Mouse (Mus musculus): ENCODE measurements around the gene Mup3. TPM values are rescaled to one million over a fixed set of nuclear protein-coding genes. Genes with fewer than 3 reads are reported as not detected.
"Not testable (repeated sequence)": the region's sequence is repeated elsewhere in the genome, so short reads cannot be mapped to it uniquely, and the experiment has no call there.

Mup3 gene
- not detected in 2 replicates for polyA plus RNA-seq (2016; fragmentation: Nextera tagmentation; extraction: Ambion mirVana)

DNA sequence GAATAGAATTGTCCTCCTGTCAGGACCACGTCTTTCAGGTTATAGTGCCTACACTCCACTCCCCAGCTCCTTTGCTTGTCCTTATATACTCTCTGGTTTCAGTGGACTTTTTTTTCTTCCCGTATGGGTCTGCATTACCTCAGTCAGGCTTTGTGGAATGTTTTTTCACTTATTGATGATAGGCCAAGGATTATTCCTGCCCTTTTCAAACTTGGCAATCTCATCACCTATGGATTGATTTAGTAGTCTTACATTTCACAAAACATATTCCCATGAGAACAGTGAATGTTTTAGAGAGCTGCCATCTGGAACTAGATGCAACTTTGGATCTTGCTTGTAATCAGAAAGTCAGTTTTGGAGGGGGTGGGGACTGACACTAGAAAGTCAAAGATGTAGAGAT, at the start of gene Mup3:
Gene Mup3 (minus strand): TSS at position 102 of the 400 bp plus-strand sequence.
- Histone ChIP-seq H3K36me3 (no peaks in the 10 kb centered on the region), H3K4me1 (no peaks in the 10 kb centered on the region), H3K4me3 (no peak within 1 kb of the TSS), H3K9me3 (replicated peaks) (no peaks in the 10 kb centered on the region), H3K27me3 (ENCODE audit: low read depth, poor library complexity, severe bottlenecking) (no peaks in the 10 kb centered on the region), H3K27ac (replicated peaks) (no peak within 1 kb of the TSS)
- whole genome bisulfite sequencing, result 86% methylated on average over 2 of the region's 2 CpGs
- DNase-seq (ENCODE audit: low spot score), result no peak

DNA sequence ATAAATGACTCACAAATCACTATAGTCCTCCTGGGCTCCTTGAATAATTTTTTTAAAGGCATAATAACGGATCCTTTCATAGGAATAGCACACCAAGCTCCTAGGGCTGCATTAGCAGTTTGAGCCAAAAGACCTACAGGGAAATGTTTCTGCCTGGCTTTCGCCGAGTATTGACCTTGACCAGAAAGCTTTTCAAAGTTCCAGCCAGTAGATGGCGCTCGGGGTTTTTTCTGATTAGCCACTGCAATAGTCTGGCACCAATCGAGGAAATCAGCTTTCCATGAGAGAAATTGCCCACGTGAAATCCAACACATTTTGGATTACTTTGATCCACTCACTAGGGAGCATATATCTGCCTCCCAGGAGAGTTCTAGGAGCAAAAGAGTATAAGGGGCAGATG, 46.6 kb upstream of the Mup3 start:
- Histone ChIP-seq H3K36me3 (no peaks in the 10 kb centered on the region), H3K9me3 (replicated peaks) (peaks cover 44% of the 10 kb centered on the region), H3K4me1 (no peaks in the 10 kb centered on the region), H3K27ac (replicated peaks) (no peak overlapping the region), H3K4me3 (no peak overlapping the region), H3K27me3 (ENCODE audit: low read depth, poor library complexity, severe bottlenecking) (no peaks in the 10 kb centered on the region)
- DNase-seq (ENCODE audit: low spot score), result no peak
- 67% methylated on average over 7 of the region's 7 CpGs for WGBS

DNA sequence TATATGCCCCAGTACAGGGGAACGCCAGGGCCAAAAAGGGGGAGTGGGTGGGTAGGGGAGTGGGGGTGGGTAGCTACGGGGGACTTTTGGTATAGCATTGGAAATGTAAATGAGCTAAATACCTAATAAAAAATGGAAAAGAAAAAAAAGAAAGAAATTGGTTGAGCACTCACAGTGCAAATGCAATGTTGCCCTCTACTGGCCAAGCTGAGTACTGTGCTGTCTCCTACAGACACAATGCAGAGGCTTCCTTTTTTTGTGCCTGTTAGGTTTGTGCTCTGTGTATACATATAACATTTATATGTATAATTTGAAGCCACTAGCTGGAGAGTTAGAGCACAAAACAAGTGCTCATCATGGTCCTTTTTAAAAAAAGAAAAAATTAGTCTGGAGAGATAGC, 16.2 kb upstream of the Mup3 start:
- H3K9me3 ChIP-seq (replicated peaks); H3K4me1 ChIP-seq; H3K27ac ChIP-seq (replicated peaks); H3K36me3 ChIP-seq; H3K27me3 ChIP-seq (ENCODE audit: low read depth, poor library complexity, severe bottlenecking); H3K4me3 ChIP-seq: not testable (repeated sequence)
- 63% methylated on average over 2 of the region's 2 CpGs for WGBS
- peak; percentile 15 for DNase-seq (ENCODE audit: low spot score)

DNA sequence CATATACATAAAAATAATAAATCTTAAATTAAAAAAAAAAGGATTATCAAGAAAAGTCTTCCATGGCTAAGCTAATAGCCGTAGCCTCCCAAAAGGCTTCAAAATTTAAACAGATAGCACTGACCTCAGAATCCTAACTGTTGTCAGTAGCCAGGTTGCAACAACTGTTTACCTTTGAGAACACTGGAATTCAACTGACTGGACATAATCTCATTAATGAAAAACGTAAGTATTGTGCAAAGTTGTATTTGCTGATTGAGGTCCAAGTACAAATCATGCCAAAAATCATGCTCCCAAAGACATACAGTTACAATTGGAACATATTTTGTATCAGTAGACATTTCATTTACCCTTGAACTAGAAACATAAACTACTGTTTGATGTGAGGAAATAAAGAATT, 811 bp upstream of the Mup3 start:
- WGBS, result 89% methylated on average over 2 of the region's 2 CpGs
- Histone ChIP-seq H3K9me3 (replicated peaks) (no peaks in the 10 kb centered on the region), H3K36me3 (no peaks in the 10 kb centered on the region), H3K27ac (replicated peaks) (no peak overlapping the region), H3K27me3 (ENCODE audit: low read depth, poor library complexity, severe bottlenecking) (no peaks in the 10 kb centered on the region), H3K4me1 (no peaks in the 10 kb centered on the region), H3K4me3 (no peak overlapping the region)
- DNase-seq (ENCODE audit: low spot score), result no peak

DNA sequence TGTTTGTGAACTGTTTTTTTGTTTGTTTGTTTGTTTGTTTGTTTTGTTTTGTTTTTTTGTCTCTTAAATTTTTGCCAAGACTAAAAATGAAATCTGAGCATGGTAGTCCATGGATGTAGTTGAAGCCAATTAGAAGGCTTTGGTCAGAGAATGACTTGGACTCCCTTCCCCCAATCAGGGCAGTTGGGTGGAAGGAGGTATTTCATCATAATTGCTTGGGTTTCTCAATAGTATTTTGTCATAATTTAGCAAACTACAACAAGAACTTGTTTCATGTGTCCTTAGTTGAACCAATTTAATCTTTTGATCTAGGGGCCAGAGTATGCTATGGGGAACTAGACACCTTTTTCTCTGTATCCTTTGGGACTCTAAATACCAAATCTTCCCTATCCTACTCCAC, 4.4 kb downstream of the Mup3 start:
- Histone ChIP-seq H3K27me3 (ENCODE audit: low read depth, poor library complexity, severe bottlenecking) (no peaks in the 10 kb centered on the region), H3K27ac (replicated peaks) (no peak overlapping the region), H3K36me3 (no peaks in the 10 kb centered on the region), H3K4me3 (no peak overlapping the region), H3K4me1 (no peaks in the 10 kb centered on the region), H3K9me3 (replicated peaks) (no peaks in the 10 kb centered on the region)
- no peak for DNase-seq (ENCODE audit: low spot score)

DNA sequence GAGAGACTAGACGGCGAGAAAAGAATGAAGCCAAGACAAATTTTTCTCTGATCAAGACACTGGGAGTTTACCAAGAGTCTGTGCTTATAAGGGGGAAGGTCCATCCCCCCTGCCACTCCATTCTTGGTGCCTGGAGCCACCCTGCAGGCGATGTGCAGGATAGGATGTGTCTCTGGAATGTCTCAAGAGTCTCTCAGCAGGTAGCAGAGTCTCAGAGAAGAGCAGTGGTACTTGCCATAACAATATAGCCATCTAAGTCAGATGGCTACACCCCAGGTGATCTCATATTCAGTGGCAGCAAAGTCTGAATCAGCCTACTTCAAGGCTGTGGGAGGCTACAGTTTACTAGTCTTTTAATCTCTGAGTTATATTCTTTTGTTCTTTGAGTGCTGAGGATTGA, 12.0 kb downstream of the Mup3 start:
- Histone ChIP-seq H3K36me3 (no peaks in the 10 kb centered on the region), H3K9me3 (replicated peaks) (peaks cover 7% of the 10 kb centered on the region; the same call in 1 of the 2 replicates), H3K27ac (replicated peaks) (no peak overlapping the region), H3K27me3 (ENCODE audit: low read depth, poor library complexity, severe bottlenecking) (no peaks in the 10 kb centered on the region), H3K4me3 (no peak overlapping the region), H3K4me1 (no peaks in the 10 kb centered on the region)
- 53% methylated on average over 3 of the region's 3 CpGs for WGBS
- DNase-seq (ENCODE audit: low spot score), result no peak

DNA sequence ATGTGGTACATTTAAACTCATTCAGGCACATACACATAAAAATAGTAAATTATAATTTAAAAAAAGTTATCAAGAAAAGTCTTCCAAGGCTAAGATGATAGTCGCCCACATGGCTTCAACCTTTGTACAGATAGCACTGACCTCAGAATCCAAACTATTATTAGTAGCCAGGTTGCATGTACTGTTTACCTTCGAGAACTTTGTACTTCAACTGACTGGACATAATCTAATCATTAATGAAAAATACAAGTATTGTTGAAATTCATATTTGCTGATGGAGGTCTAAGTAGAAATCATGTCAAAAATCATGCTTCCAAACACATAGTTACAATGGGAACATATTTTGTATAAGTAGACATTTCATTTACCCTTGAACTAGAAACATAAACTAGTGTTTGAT, 32.4 kb downstream of the Mup3 start:
- 89% methylated on average over 2 of the region's 2 CpGs for WGBS
- not testable (repeated sequence) for H3K27ac ChIP-seq (replicated peaks)

DNA sequence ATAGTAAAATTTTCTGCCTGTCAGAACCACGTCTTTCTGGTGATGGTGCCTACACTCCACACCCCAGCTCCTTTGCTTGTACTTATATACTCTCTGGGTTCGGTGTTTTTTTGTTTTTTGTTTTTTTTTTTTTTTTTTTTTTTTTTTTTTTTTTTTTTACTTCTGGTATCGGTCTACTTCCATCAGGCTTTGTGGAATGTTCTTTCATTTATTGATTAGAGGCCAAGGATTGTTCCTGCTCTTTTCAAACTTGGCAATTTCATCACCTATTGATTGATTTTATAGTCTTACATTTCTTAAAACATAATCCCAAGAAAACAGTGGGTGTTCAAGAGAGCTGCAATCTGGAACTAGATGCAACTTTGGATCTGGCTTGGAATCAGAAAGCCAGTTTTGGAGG, 33.1 kb downstream of the Mup3 start, which contains the start of gene Mup20:
Gene Mup20 (minus strand): TSS at position 101 of the 400 bp plus-strand sequence.
- H3K27ac ChIP-seq (replicated peaks); H3K36me3 ChIP-seq; H3K4me1 ChIP-seq; H3K27me3 ChIP-seq (ENCODE audit: low read depth, poor library complexity, severe bottlenecking); H3K4me3 ChIP-seq; H3K9me3 ChIP-seq (replicated peaks); DNase-seq (ENCODE audit: low spot score): not testable (repeated sequence)
- 93% methylated on average over 3 of the region's 3 CpGs for WGBS

More for the DNA sequence above, 32.4 kb downstream of the Mup3 start:
- DNase-seq (ENCODE audit: low spot score); H3K27me3 ChIP-seq (ENCODE audit: low read depth, poor library complexity, severe bottlenecking); H3K4me1 ChIP-seq; H3K4me3 ChIP-seq; H3K36me3 ChIP-seq; H3K9me3 ChIP-seq (replicated peaks): not testable (repeated sequence)

Other genes starting within 250 kb of the Mup3 start
- gene Mup20, start 33.2 kb downstream of the Mup3 start, polyA plus RNA-seq (2016; fragmentation: Nextera tagmentation; extraction: Ambion mirVana), result not detected in 2 replicates
- not detected in 2 replicates for gene Mup21, start 63.5 kb upstream of the Mup3 start, polyA plus RNA-seq (2016; fragmentation: Nextera tagmentation; extraction: Ambion mirVana)
- 20.3 and 28.2 TPM in 2 replicates for gene Zfp37, start 143.7 kb upstream of the Mup3 start, polyA plus RNA-seq (2016; fragmentation: Nextera tagmentation; extraction: Ambion mirVana)
- 12.1 and 12.4 TPM in 2 replicates for gene Slc31a2, start 175.2 kb upstream of the Mup3 start, polyA plus RNA-seq (2016; fragmentation: Nextera tagmentation; extraction: Ambion mirVana)